Mouse (Mus musculus) adrenal gland, postnatal 0 days (tissue): Measurements from ENCODE around the gene Armcx2. TPM values are rescaled to one million over a fixed set of nuclear protein-coding genes. Genes with fewer than 3 reads are reported as not detected.

Experiments
- microRNA-seq: library from miRNA; unstranded; fragments of <30 nt; microRNA quantifications from one replicate; pipeline ENCODE4, GENCODE M21; 2016; ENCODE audit warnings: borderline replicate concordance; ENCODE audit not compliant: insufficient number of aligned reads
- polyA plus RNA-seq: library from polyadenylated mRNA; unstranded; fragments of >200 nt; fragmentation: Nextera tagmentation; extraction: Ambion mirVana; gene quantifications from 2 replicates; pipeline ENCODE4 v1.2.1, GENCODE M21; 2015

Gene Armcx2
- 36.8 and 38.4 TPM in 2 replicates for polyA plus RNA-seq

GRCm38 (mm10) chrX:134808755-134809224 is at the start of gene Armcx2:
Armcx2 (minus strand) TSS chrX:134809221.

GRCm38 (mm10) chrX:134756434-134757292 is 52.4 kb downstream of the Armcx2 start, which contains the start of gene Armcx3:
Armcx3 (plus strand) TSS chrX:134756595.

Small RNAs within 50 kb of the gene (microRNA-seq; reads per million reads assigned to microRNA genes)
- gene Mir7093 = not detected

Other genes starting within 250 kb of the Armcx2 start
- gene Btk, start 225.7 kb downstream of the Armcx2 start, polyA plus RNA-seq = 1.8 and 3.5 TPM in 2 replicates
- 544 and 949 TPM in 2 replicates for gene Rpl36a, start 223.6 kb downstream of the Armcx2 start, polyA plus RNA-seq
- gene Gla, start 208.1 kb downstream of the Armcx2 start, polyA plus RNA-seq = 5.0 and 8.1 TPM in 2 replicates
- 55.6 and 69.5 TPM in 2 replicates for gene Hnrnph2, start 208.0 kb downstream of the Armcx2 start, polyA plus RNA-seq
- 2.3 and 2.6 TPM in 2 replicates for gene Armcx4, start 122.7 kb downstream of the Armcx2 start, polyA plus RNA-seq
- 30.1 and 31.9 TPM in 2 replicates for gene Armcx1, start 91.3 kb downstream of the Armcx2 start, polyA plus RNA-seq
- 21.0 and 22.7 TPM in 2 replicates for gene Armcx6, start 57.8 kb downstream of the Armcx2 start, polyA plus RNA-seq
- 50.8 and 53.6 TPM in 2 replicates for gene Armcx3, start 52.6 kb downstream of the Armcx2 start, polyA plus RNA-seq
- gene Nxf2, start 155.5 kb upstream of the Armcx2 start, polyA plus RNA-seq = 0.52 and 0.71 TPM in 2 replicates
- 4.7 and 6.4 TPM in 2 replicates for gene Zmat1, start 200.0 kb upstream of the Armcx2 start, polyA plus RNA-seq